Mouse (Mus musculus): ENCODE measurements at regions not wholly inside any gene's neighbourhood (a gene's known extent, or its start where the extent isn't known, plus 50 kb on each side); places are given as distances from the start of the nearest gene placed in this dataset.
"Not testable (repeated sequence)": the region's sequence is repeated elsewhere in the genome, so short reads cannot be mapped to it uniquely, and the experiment has no call there.

DNA sequence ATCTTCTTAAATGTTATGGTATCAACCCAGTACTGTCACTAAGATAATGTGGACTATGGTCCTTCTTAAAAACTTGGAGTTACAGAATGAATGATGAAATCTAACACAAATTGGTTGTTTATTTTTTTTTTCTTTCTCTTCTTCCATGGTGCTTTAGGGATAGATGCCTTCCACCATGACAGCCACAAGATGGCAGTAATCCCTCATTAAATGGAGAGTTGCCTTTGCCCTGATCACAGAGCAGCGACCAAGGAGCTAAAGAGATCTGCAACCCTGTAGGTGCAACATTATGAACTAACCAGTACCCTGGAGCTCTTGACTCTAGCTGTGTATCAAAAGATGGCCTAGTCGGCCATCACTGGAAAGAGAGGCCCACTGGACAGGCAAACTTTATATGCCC is 453.0 kb upstream of the Fam241a start:
- TF ChIP-seq CTCF (conservative IDR thresholded peaks at IDR 0.05 in 1 of 2, IDR thresholded peaks at IDR 0.05 in 1 of 2; ENCODE audit: low read depth in 2 of 2, low read length in 2 of 2), result peak in 1 of 2 experiments; percentile 46; a peak in 2 of 4 replicates
- peak; percentile 40 for TF ChIP-seq RAD21 (IDR thresholded peaks at IDR 0.05; ENCODE audit: low read depth, low read length)
- H3K27ac ChIP-seq (ENCODE audit: insufficient read depth, low read depth); H3K9me3 ChIP-seq (replicated peaks; ENCODE audit: low read length); H3K4me1 ChIP-seq (ENCODE audit: control insufficient read depth in 1 of 2, insufficient read depth in 2 of 2); H3K4me2 ChIP-seq (ENCODE audit: insufficient read depth, low read depth, poor library complexity, severe bottlenecking); H3K4me3 ChIP-seq (replicated peaks in 1 of 3; ENCODE audit: low read depth in 2 of 3, low read length in 2 of 3, poor library complexity in 1 of 3); H3K36me3 ChIP-seq (replicated peaks in 1 of 2; ENCODE audit: control insufficient read depth in 1 of 2, insufficient read depth in 1 of 2, low read length in 1 of 2); in situ Hi-C loops (cut with MboI; ENCODE audit: low pct_ligation_motif_present, low pct_unique_long_range_greater_than_20kb, low sequenced_read_pairs); dilution Hi-C loops (cut with MboI; ENCODE audit: extremely low pct_ligation_motif_present, extremely low pct_unique_long_range_greater_than_20kb, low sequenced_read_pairs); H3K27me3 ChIP-seq (replicated peaks); H3K79me2 ChIP-seq (replicated peaks; ENCODE audit: control insufficient read depth, extremely low read depth, insufficient read depth, poor library complexity, severe bottlenecking); H3K9ac ChIP-seq (ENCODE audit: insufficient read depth, low read depth): not testable (repeated sequence)
- DNase-seq (ENCODE audit: extremely low read depth), result peak; percentile 45

DNA sequence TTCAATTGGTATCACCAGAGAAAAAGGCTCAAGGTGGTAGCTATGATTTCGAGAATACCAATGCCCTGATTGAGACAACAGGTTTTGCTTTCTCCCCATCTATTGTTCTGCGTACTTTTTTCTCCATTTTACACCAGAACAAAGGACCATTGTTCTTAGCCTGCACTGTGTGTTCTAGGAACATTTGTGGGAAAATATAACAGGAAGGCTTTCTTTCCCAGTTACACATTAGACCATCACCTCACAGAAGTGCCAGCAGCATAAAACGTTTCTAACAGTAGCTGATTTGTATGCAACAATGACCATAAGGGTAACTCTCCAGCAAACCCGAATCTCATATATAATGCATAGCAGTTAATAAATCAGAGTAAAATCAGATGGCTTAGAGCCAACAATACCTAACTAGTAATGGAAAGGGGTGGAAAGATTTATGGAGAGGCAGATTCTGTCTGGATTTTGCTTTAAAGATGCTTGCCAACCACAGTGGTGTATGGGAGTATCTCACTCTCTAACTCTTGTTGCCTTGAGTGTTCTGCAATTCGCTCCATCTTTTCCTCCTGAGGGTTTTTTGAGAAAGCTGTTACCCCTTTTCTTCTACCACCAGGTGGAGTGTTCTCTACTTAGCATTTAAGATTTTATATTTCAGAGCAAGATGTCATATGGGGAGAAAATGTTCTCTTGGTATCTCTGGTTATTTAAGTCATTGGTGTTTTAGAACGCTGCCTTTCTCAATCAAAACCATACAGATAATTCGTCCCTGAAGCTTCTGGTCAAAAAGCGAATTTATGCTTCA is 451.9 kb upstream of the Fam241a start:
- Histone ChIP-seq H3K27ac (ENCODE audit: insufficient read depth, low read depth) (no peak overlapping the region), H3K9ac (ENCODE audit: insufficient read depth, low read depth) (no peak overlapping the region), H3K4me1 (ENCODE audit: control insufficient read depth in 1 of 2, insufficient read depth in 2 of 2) (no peaks in the 10 kb centered on the region), H3K27me3 (replicated peaks) (no peaks in the 10 kb centered on the region), H3K36me3 (replicated peaks in 1 of 2; ENCODE audit: control insufficient read depth in 1 of 2, insufficient read depth in 1 of 2, low read length in 1 of 2) (no peaks in the 10 kb centered on the region), H3K9me3 (replicated peaks; ENCODE audit: low read length) (no peaks in the 10 kb centered on the region), H3K79me2 (replicated peaks; ENCODE audit: control insufficient read depth, extremely low read depth, insufficient read depth, poor library complexity, severe bottlenecking) (no peaks in the 10 kb centered on the region), H3K4me3 (replicated peaks in 1 of 3; ENCODE audit: low read depth in 2 of 3, low read length in 2 of 3, poor library complexity in 1 of 3) (no peak overlapping the region), H3K4me2 (ENCODE audit: insufficient read depth, low read depth, poor library complexity, severe bottlenecking) (no peak overlapping the region)
- in situ Hi-C loops (cut with MboI; ENCODE audit: low pct_ligation_motif_present, low pct_unique_long_range_greater_than_20kb, low sequenced_read_pairs) (no loop called here), dilution Hi-C loops (cut with MboI; ENCODE audit: extremely low pct_ligation_motif_present, extremely low pct_unique_long_range_greater_than_20kb, low sequenced_read_pairs) (no loop called here)
- no peak for DNase-seq (ENCODE audit: extremely low read depth)
- no peak for TF ChIP-seq NELFE (IDR thresholded peaks at IDR 0.05; ENCODE audit: low read depth, low read length)
- no peak for TF ChIP-seq ZKSCAN1 (IDR thresholded peaks at IDR 0.05; ENCODE audit: borderline replicate concordance, low read depth, low read length)
- TF ChIP-seq JUND (conservative IDR thresholded peaks at IDR 0.05; ENCODE audit: low read depth, low read length), result no peak
- no peak for TF ChIP-seq SMC3 (IDR thresholded peaks at IDR 0.05; ENCODE audit: low read depth, low read length)
- no peak for TF ChIP-seq MYC (IDR thresholded peaks at IDR 0.05; ENCODE audit: low read depth, low read length)
- TF ChIP-seq ZC3H11A (IDR thresholded peaks at IDR 0.05; ENCODE audit: low read depth, low read length), result no peak
- TF ChIP-seq KAT2A (IDR thresholded peaks at IDR 0.05; ENCODE audit: insufficient replicate concordance, low read length), result no peak
- TF ChIP-seq ZNF384 (IDR thresholded peaks at IDR 0.05; ENCODE audit: low read depth, low read length), result no peak
- TF ChIP-seq E2F4 (IDR thresholded peaks at IDR 0.05; ENCODE audit: insufficient replicate concordance, low read depth, low read length), result no peak
- TF ChIP-seq MAX (IDR thresholded peaks at IDR 0.05; ENCODE audit: low read length), result no peak
- no peak for TF ChIP-seq GABPA (IDR thresholded peaks at IDR 0.05; ENCODE audit: insufficient replicate concordance, low read depth, low read length)
- no peak for TF ChIP-seq ELF1 (IDR thresholded peaks at IDR 0.05; ENCODE audit: low read depth, low read length)
- TF ChIP-seq EP300 (IDR thresholded peaks at IDR 0.05; ENCODE audit: low read length), result no peak
- no peak for TF ChIP-seq RAD21 (IDR thresholded peaks at IDR 0.05; ENCODE audit: low read depth, low read length)
- TF ChIP-seq BHLHE40 (IDR thresholded peaks at IDR 0.05; ENCODE audit: low read depth, low read length), result no peak
- no peak for TF ChIP-seq POLR2AphosphoS2 (IDR thresholded peaks at IDR 0.05; ENCODE audit: low read depth, low read length)
- no peak for TF ChIP-seq ETS1 (conservative IDR thresholded peaks at IDR 0.05; ENCODE audit: low read depth, low read length)
- TF ChIP-seq IRF4 (IDR thresholded peaks at IDR 0.05; ENCODE audit: low read depth, low read length), result no peak
- TF ChIP-seq JUN (IDR thresholded peaks at IDR 0.05; ENCODE audit: insufficient read depth, low read depth, low read length), result no peak
- no peak for TF ChIP-seq SIN3A (IDR thresholded peaks at IDR 0.05; ENCODE audit: low read length)
